Mouse (Mus musculus): ENCODE data around the gene Klhl5. TPM values are rescaled to one million over a fixed set of nuclear protein-coding genes. Genes with fewer than 3 reads are reported as not detected.
A peak's percentile ranks its signal among the peaks of the same experiment; 100 is the strongest.

Gene Klhl5
- polyA plus RNA-seq, 1 experiment, result 9.9 TPM

DNA sequence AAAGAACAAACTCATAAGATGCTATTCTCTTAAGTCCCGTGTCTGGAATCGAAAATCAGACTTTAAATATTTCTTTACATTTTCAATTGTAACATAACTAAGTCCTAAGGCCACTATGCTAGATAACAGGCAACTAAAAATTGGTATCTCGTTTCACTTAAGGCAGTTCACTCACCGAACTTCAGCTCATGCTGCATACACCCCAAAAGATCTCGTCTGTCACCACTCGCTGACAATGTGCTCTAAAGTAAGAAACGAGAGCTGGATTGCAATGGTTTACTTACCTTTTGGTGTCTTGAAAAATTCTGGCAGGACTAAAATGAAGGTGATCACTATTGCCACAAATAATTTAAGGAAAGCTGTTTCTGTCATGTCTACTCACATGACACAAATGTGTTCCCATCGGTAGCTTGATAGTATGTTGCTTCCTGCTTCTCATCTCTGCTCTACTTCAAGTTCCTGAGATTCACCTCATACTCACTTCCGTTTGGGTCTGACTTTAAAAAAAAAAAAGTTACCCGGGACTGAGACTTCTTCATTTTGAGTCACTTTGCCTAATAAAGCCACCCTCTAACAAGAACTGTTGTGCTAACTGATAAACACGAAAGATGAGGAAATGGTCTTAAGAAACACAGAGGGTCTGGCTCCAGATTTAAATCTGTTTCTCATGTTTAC is 16.0 kb upstream of the Klhl5 start:
- Histone ChIP-seq H3K27me3 (ENCODE audit: control insufficient read depth, insufficient read depth, insufficient read length) (no peaks in the 10 kb centered on the region), H3K4me3 (ENCODE audit: insufficient read depth, poor library complexity, severe bottlenecking) (no peak overlapping the region), H3ac (ENCODE audit: control insufficient read depth, insufficient read length, low read depth) (no peak overlapping the region), H3K79me3 (ENCODE audit: low read depth) (no peaks in the 10 kb centered on the region), H3K79me2 (ENCODE audit: control insufficient read depth, insufficient read depth) (no peaks in the 10 kb centered on the region), H3K36me3 (ENCODE audit: control insufficient read depth, insufficient read depth) (no peaks in the 10 kb centered on the region)
- no peak for TF ChIP-seq USF1 (IDR thresholded peaks at IDR 0.05; ENCODE audit: low read depth)
- TF ChIP-seq CTCF (IDR thresholded peaks at IDR 0.05; ENCODE audit: control insufficient read depth, insufficient read depth, insufficient read length), result no peak
- TF ChIP-seq CEBPB (IDR thresholded peaks at IDR 0.05; ENCODE audit: low read depth), result no peak

DNA sequence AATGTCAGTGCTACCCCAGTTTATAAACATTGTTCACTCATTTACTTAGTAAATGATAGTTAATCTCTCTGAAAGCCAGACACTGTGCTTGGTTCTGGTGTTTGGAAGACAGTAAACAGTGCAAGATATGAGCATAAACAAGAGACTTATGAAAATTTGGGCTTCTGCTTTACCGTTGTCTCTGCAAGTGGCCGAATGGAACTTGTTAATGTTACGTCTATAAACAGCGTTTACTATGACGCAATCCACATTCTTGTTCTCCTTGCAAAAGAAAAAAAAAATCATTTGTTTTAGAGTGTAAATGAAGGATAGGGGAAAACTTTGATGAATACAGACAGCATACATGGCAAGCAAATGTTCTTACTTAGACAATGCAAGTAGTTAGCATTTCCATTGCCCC is 15.4 kb upstream of the Klhl5 start, which contains the start of gene Tmem156:
Gene Tmem156 (minus strand): TSS at position 212 of the 400 bp plus-strand sequence.
- Histone ChIP-seq H3K79me2 (ENCODE audit: control insufficient read depth, insufficient read depth) (no peaks in the 10 kb centered on the region), H3K36me3 (ENCODE audit: control insufficient read depth, insufficient read depth) (no peaks in the 10 kb centered on the region), H3K79me3 (ENCODE audit: low read depth) (no peaks in the 10 kb centered on the region), H3K4me3 (ENCODE audit: insufficient read depth, poor library complexity, severe bottlenecking) (no peak within 1 kb of the TSS), H3K27me3 (ENCODE audit: control insufficient read depth, insufficient read depth, insufficient read length) (no peaks in the 10 kb centered on the region), H3ac (ENCODE audit: control insufficient read depth, insufficient read length, low read depth) (no peak within 1 kb of the TSS)
- no peak for TF ChIP-seq MYOG (IDR thresholded peaks at IDR 0.05; ENCODE audit: control insufficient read depth, extremely low read depth, insufficient read length)
- peak; percentile 47 for TF ChIP-seq CEBPB (IDR thresholded peaks at IDR 0.05; ENCODE audit: low read depth)
- TF ChIP-seq MYOD1 (IDR thresholded peaks at IDR 0.05; ENCODE audit: control insufficient read depth, insufficient read length, low read depth), result no peak
- no peak for TF ChIP-seq USF1 (IDR thresholded peaks at IDR 0.05; ENCODE audit: low read depth)
- no peak for TF ChIP-seq MAX (IDR thresholded peaks at IDR 0.05)
- no peak for TF ChIP-seq CTCF (IDR thresholded peaks at IDR 0.05; ENCODE audit: control insufficient read depth, insufficient read depth, insufficient read length)
- no peak for TF ChIP-seq FOSL1 (IDR thresholded peaks at IDR 0.05; ENCODE audit: insufficient read depth, low read length, poor library complexity, severe bottlenecking)

DNA sequence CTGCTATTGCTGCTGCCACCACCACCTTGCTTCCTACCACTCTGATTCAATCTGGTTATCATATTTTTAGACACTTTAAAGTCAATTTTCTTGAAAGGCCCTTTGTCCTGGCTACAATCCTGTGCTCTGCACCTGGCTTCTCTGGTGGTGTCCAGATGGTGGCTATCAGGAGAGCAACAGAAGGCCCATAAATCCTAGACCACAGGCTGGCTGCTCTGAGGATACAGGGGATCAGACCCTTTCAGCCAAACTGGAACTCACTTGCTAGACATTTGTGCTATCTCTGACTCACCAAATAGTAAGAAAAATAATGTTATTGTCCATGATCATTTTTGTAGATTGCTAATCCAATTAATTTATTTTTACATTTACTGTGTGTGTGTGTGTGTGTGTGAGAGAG is 13.6 kb upstream of the Klhl5 start:
- Histone ChIP-seq H3ac (ENCODE audit: control insufficient read depth, insufficient read length, low read depth) (no peak overlapping the region), H3K27me3 (ENCODE audit: control insufficient read depth, insufficient read depth, insufficient read length) (no peaks in the 10 kb centered on the region), H3K79me3 (ENCODE audit: low read depth) (no peaks in the 10 kb centered on the region), H3K4me3 (ENCODE audit: insufficient read depth, poor library complexity, severe bottlenecking) (no peak overlapping the region), H3K36me3 (ENCODE audit: control insufficient read depth, insufficient read depth) (no peaks in the 10 kb centered on the region), H3K79me2 (ENCODE audit: control insufficient read depth, insufficient read depth) (no peaks in the 10 kb centered on the region)
- TF ChIP-seq MAX (IDR thresholded peaks at IDR 0.05), result no peak
- TF ChIP-seq FOSL1 (IDR thresholded peaks at IDR 0.05; ENCODE audit: insufficient read depth, low read length, poor library complexity, severe bottlenecking), result no peak
- no peak for TF ChIP-seq CTCF (IDR thresholded peaks at IDR 0.05; ENCODE audit: control insufficient read depth, insufficient read depth, insufficient read length)
- no peak for TF ChIP-seq MYOD1 (IDR thresholded peaks at IDR 0.05; ENCODE audit: control insufficient read depth, insufficient read length, low read depth)
- no peak for TF ChIP-seq MYOG (IDR thresholded peaks at IDR 0.05; ENCODE audit: control insufficient read depth, extremely low read depth, insufficient read length)
- no peak for TF ChIP-seq CEBPB (IDR thresholded peaks at IDR 0.05; ENCODE audit: low read depth)
- TF ChIP-seq USF1 (IDR thresholded peaks at IDR 0.05; ENCODE audit: low read depth), result no peak

DNA sequence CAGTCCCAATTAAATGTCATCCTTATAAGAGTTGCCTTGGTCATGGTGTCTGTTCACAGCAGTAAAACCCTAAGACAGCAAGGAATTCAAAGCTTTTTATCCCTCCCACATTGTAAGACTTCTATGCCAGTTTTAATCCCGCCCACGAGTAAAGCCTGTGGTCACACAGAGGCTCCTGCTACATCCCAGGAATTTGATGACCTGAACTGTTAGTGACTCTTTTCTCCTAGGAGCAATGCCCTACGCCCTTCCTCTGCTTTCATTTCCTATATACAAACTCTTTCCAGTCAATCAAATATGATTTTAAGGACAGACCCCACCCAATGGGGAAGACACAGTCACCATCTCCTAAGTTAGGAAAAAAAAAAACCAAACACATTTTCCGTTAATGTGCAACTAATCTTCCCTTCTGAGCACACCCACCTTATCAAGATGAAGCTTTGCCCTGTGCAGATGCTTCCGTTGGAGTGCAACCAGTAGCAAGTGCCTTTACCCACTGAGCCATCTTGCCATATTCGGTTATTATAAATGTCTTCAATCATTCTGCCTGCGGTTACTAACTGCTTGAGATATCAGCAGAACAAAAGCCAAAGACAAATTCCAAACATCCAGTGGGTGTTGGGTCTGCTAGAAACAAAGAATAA is 12.3 kb upstream of the Klhl5 start:
- no peak overlapping the region for H3ac ChIP-seq (ENCODE audit: control insufficient read depth, insufficient read length, low read depth)
- no peak for TF ChIP-seq FOSL1 (IDR thresholded peaks at IDR 0.05; ENCODE audit: insufficient read depth, low read length, poor library complexity, severe bottlenecking)
- TF ChIP-seq CEBPB (IDR thresholded peaks at IDR 0.05; ENCODE audit: low read depth), result no peak
- TF ChIP-seq MYOG (IDR thresholded peaks at IDR 0.05; ENCODE audit: control insufficient read depth, extremely low read depth, insufficient read length), result no peak
- no peak for TF ChIP-seq MAX (IDR thresholded peaks at IDR 0.05)
- TF ChIP-seq MYOD1 (IDR thresholded peaks at IDR 0.05; ENCODE audit: control insufficient read depth, insufficient read length, low read depth), result no peak
- TF ChIP-seq USF1 (IDR thresholded peaks at IDR 0.05; ENCODE audit: low read depth), result no peak
- no peak for TF ChIP-seq CTCF (IDR thresholded peaks at IDR 0.05; ENCODE audit: control insufficient read depth, insufficient read depth, insufficient read length)
- no peaks in the 10 kb centered on the region for H3K27me3 ChIP-seq (ENCODE audit: control insufficient read depth, insufficient read depth, insufficient read length)
- H3K36me3 ChIP-seq (ENCODE audit: control insufficient read depth, insufficient read depth), result no peaks in the 10 kb centered on the region
- no peaks in the 10 kb centered on the region for H3K79me3 ChIP-seq (ENCODE audit: low read depth)
- H3K4me3 ChIP-seq (ENCODE audit: insufficient read depth, poor library complexity, severe bottlenecking), result no peak overlapping the region
- no peaks in the 10 kb centered on the region for H3K79me2 ChIP-seq (ENCODE audit: control insufficient read depth, insufficient read depth)

DNA sequence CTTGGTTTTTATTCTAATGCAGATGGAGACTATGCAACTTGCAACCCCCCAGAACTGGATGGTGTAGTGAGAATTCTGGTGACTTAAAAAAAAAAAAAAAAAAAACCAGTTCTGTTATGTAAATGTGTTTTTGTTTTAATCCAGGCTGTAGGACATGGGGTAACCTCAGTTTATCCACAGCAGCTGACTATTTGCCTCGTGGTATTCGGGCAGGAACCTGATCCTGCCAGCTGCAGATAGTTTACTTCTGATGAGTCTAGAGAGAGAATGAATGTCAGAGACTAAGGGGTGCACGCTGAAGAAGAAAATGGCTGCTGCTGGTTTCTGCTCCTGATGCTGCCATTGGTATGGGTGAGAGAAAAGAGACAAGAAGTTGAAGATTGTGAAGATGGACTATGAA is 11.3 kb upstream of the Klhl5 start:
- TF ChIP-seq MYOG (IDR thresholded peaks at IDR 0.05; ENCODE audit: control insufficient read depth, extremely low read depth, insufficient read length) (no peak), CEBPB (IDR thresholded peaks at IDR 0.05; ENCODE audit: low read depth) (no peak), MYOD1 (IDR thresholded peaks at IDR 0.05; ENCODE audit: control insufficient read depth, insufficient read length, low read depth) (peak; percentile 13)
- no peaks in the 10 kb centered on the region for H3K79me2 ChIP-seq (ENCODE audit: control insufficient read depth, insufficient read depth)
- no peaks in the 10 kb centered on the region for H3K36me3 ChIP-seq (ENCODE audit: control insufficient read depth, insufficient read depth)
- H3K27me3 ChIP-seq (ENCODE audit: control insufficient read depth, insufficient read depth, insufficient read length), result no peaks in the 10 kb centered on the region
- no peaks in the 10 kb centered on the region for H3K79me3 ChIP-seq (ENCODE audit: low read depth)
- H3K4me3 ChIP-seq (ENCODE audit: insufficient read depth, poor library complexity, severe bottlenecking), result no peak overlapping the region
- no peak overlapping the region for H3ac ChIP-seq (ENCODE audit: control insufficient read depth, insufficient read length, low read depth)

DNA sequence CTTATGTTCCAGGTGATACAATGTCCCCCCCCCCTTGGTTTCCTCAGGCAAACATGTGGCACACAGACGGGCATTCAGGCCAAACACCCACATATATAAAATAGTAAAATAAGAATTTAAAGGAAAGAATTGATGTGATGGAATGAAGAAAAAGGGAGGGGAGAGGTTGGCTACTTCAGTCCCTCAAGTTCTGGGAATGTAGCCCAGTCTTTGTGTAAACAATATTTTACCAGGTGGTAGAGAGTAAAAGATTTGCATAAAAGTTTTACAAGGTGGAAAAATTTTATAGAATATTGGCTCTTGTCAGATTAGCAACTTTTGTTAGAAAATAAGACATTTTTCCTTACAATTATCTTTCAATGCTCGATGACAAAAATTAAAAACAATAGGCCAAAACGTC is 10.5 kb upstream of the Klhl5 start:
- no peaks in the 10 kb centered on the region for H3K79me2 ChIP-seq (ENCODE audit: control insufficient read depth, insufficient read depth)
- H3K79me3 ChIP-seq (ENCODE audit: low read depth), result no peaks in the 10 kb centered on the region
- no peaks in the 10 kb centered on the region for H3K27me3 ChIP-seq (ENCODE audit: control insufficient read depth, insufficient read depth, insufficient read length)
- TF ChIP-seq USF1 (IDR thresholded peaks at IDR 0.05; ENCODE audit: low read depth), result no peak
- no peak for TF ChIP-seq CEBPB (IDR thresholded peaks at IDR 0.05; ENCODE audit: low read depth)
- no peak for TF ChIP-seq MYOD1 (IDR thresholded peaks at IDR 0.05; ENCODE audit: control insufficient read depth, insufficient read length, low read depth)
- no peak for TF ChIP-seq MYOG (IDR thresholded peaks at IDR 0.05; ENCODE audit: control insufficient read depth, extremely low read depth, insufficient read length)
- no peak for TF ChIP-seq FOSL1 (IDR thresholded peaks at IDR 0.05; ENCODE audit: insufficient read depth, low read length, poor library complexity, severe bottlenecking)
- no peak for TF ChIP-seq CTCF (IDR thresholded peaks at IDR 0.05; ENCODE audit: control insufficient read depth, insufficient read depth, insufficient read length)
- TF ChIP-seq MAX (IDR thresholded peaks at IDR 0.05), result no peak
- H3K4me3 ChIP-seq (ENCODE audit: insufficient read depth, poor library complexity, severe bottlenecking), result no peak overlapping the region
- H3ac ChIP-seq (ENCODE audit: control insufficient read depth, insufficient read length, low read depth), result no peak overlapping the region
- no peaks in the 10 kb centered on the region for H3K36me3 ChIP-seq (ENCODE audit: control insufficient read depth, insufficient read depth)

Data from C2C12 (cell line).